Mouse (Mus musculus) kidney, embryonic 15.5 days (tissue): ENCODE results near the gene Ptpre. TPM values are rescaled to one million over a fixed set of nuclear protein-coding genes. Genes with fewer than 3 reads are reported as not detected.

Experiments
- ATAC-seq: fragments of 200-750 bp; cut with Nextera tagmentation; replicated peaks from 2 replicates; pipeline ENCODE4 v1.8.0; 2017; ENCODE audit warnings: moderate TSS enrichment; ENCODE audit not compliant: low FRiP score
- H3K27ac ChIP-seq: fragments of 300-500 bp; sonication (generic); 2 replicates; pipeline ENCODE4 v1.5.1; 2015; ENCODE audit warnings: mild to moderate bottlenecking, inconsistent platforms
- H3K27me3 ChIP-seq: fragments of 300-500 bp; sonication (generic); 2 replicates; pipeline ENCODE4 v1.6.1; 2015; ENCODE audit warnings: inconsistent platforms
- H3K36me3 ChIP-seq: fragments of 300-500 bp; sonication (generic); 2 replicates; pipeline ENCODE4 v1.6.1; 2015; ENCODE audit warnings: inconsistent platforms
- H3K4me1 ChIP-seq: fragments of 300-500 bp; sonication (generic); 2 replicates; pipeline ENCODE4 v1.6.1; 2015; ENCODE audit warnings: inconsistent platforms
- H3K4me2 ChIP-seq: fragments of 300-500 bp; sonication (generic); 2 replicates; pipeline ENCODE4 v1.6.1; 2015; ENCODE audit warnings: moderate library complexity, mild to moderate bottlenecking, inconsistent platforms
- H3K4me3 ChIP-seq: fragments of 300-500 bp; sonication (generic); replicated peaks from 2 replicates; pipeline ENCODE4 v1.5.1; 2015; ENCODE audit warnings: mild to moderate bottlenecking, inconsistent platforms
- H3K9ac ChIP-seq: fragments of 300-500 bp; sonication (generic); 2 replicates; pipeline ENCODE4 v1.6.1; 2015; ENCODE audit warnings: mild to moderate bottlenecking, inconsistent platforms
- H3K9me3 ChIP-seq: fragments of 300-500 bp; sonication (generic); replicated peaks from 2 replicates; pipeline ENCODE4 v1.6.1; 2016; ENCODE audit warnings: inconsistent platforms
- WGBS: fragments of 180-500 bp; shearing (Covaris S2); methylation state at CpG from one replicate; pipeline ENCODE4 v1.1.7; 2015; ENCODE audit warnings: mixed read lengths; 5-methylcytosine and 5-hydroxymethylcytosine counted together
- polyA plus RNA-seq: library from polyadenylated mRNA; unstranded; fragments of >200 nt; fragmentation: Nextera tagmentation; extraction: Ambion mirVana; gene quantifications from 2 replicates; pipeline ENCODE4 v1.2.1, GENCODE M21; 2015

Ptpre gene
- polyA plus RNA-seq, 1 experiment from 2014 or later = 1.6 TPM

GRCm38 (mm10) chr7:135537948-135538741, 864 bp downstream of the Ptpre start:
- H3K4me2 ChIP-seq = peak overlapping the region; percentile 100
- no peaks in the 10 kb centered on the region for H3K9me3 ChIP-seq
- 2% methylated on average over 71 of the region's 71 CpGs for WGBS
- H3K4me1 ChIP-seq = peaks cover 10% of the 10 kb centered on the region
- peak overlapping the region; percentile 68 for H3K4me3 ChIP-seq
- no peaks in the 10 kb centered on the region for H3K36me3 ChIP-seq
- peak overlapping the region; percentile 60 for H3K9ac ChIP-seq
- ATAC-seq = peak; percentile 61
- 0 out of 2 replicates have a peak overlapping the region, but pooled peaks have one; percentile 37 for H3K27ac ChIP-seq
- peaks cover 28% of the 10 kb centered on the region for H3K27me3 ChIP-seq

- peaks cover 28% of the 10 kb centered on the region for H3K27me3 ChIP-seq
- H3K9me3 ChIP-seq = no peaks in the 10 kb centered on the region
- 50% methylated on average over 2 of the region's 2 CpGs for whole genome bisulfite sequencing
- no peak overlapping the region for H3K4me2 ChIP-seq
- H3K27ac ChIP-seq = no peak overlapping the region
- H3K36me3 ChIP-seq = no peaks in the 10 kb centered on the region
- ATAC-seq = no peak
- no peak overlapping the region for H3K4me3 ChIP-seq
- H3K4me1 ChIP-seq = peaks cover 10% of the 10 kb centered on the region
- H3K9ac ChIP-seq = no peak overlapping the region
Observed at GRCm38 (mm10) chr7:135539429-135539828, 2.1 kb downstream of the Ptpre start.

DNA sequence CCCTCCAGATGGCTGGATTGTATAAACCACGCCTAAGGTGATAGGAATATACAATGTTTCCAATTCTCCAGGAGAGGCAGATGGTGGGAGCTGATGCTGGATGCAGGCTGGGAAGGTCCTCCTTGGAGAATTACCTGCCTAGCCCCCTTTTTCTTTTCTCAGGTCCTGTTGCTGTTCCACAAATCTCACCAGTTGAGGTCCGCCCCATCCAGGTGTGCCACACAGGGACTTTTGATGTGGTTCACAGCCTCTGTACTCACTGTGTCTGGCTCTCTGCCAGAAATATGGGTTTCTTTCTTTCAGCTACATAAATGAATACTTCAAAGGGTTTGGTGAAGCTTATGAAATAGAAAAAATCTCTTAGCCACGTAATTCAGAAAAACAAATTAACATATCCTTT, 5.0 kb downstream of the Ptpre start:
- H3K4me1 ChIP-seq = peaks cover 10% of the 10 kb centered on the region
- H3K4me3 ChIP-seq = no peak overlapping the region
- WGBS = 83% methylated on average over 3 of the region's 3 CpGs
- H3K36me3 ChIP-seq = no peaks in the 10 kb centered on the region
- H3K27me3 ChIP-seq = peaks cover 28% of the 10 kb centered on the region
- H3K4me2 ChIP-seq = no peak overlapping the region
- H3K27ac ChIP-seq = no peak overlapping the region
- ATAC-seq = no peak
- no peak overlapping the region for H3K9ac ChIP-seq
- H3K9me3 ChIP-seq = no peaks in the 10 kb centered on the region

- H3K27ac ChIP-seq = 0 out of 2 replicates have a peak overlapping the region, but pooled peaks have one; percentile 10
- H3K4me2 ChIP-seq = no peak overlapping the region
- H3K36me3 ChIP-seq = no peaks in the 10 kb centered on the region
- peaks cover 25% of the 10 kb centered on the region for H3K27me3 ChIP-seq
- peaks cover 6% of the 10 kb centered on the region for H3K4me1 ChIP-seq
- H3K9ac ChIP-seq = no peak overlapping the region
- no peak for ATAC-seq
- H3K4me3 ChIP-seq = no peak overlapping the region
- WGBS = 53% methylated on average over 3 of the region's 3 CpGs
- no peaks in the 10 kb centered on the region for H3K9me3 ChIP-seq
Observed at GRCm38 (mm10) chr7:135543033-135543432, 5.8 kb downstream of the Ptpre start.

DNA sequence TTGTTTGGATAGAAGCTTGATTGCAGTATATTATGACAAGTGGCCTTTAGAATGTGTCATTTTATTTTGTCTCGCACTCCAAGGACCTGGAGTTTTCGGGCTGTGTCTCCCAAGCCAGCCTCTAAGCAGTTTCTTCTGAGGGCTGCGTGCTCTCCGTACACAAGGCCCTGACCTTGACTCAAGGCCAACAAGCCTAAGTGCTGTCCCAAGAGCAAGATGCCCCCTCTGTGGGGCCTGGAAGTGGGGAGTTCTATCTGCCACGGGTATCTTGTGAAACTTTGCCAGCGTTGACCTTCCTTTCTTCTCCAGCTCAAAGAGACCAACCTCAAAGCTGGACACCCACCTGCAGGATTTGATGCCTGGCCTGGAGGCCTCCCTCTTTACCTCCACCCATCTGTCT, 7.0 kb downstream of the Ptpre start:
- Histone ChIP-seq H3K4me3 (no peak overlapping the region), H3K9me3 (no peaks in the 10 kb centered on the region), H3K27me3 (peaks cover 12% of the 10 kb centered on the region), H3K36me3 (no peaks in the 10 kb centered on the region), H3K27ac (no peak overlapping the region), H3K4me2 (no peak overlapping the region), H3K4me1 (no peaks in the 10 kb centered on the region), H3K9ac (no peak overlapping the region)
- no peak for ATAC-seq
- 89% methylated on average over 6 of the region's 6 CpGs for WGBS

GRCm38 (mm10) chr7:135545957-135546356, 8.7 kb downstream of the Ptpre start:
- Histone ChIP-seq H3K4me2 (no peak overlapping the region), H3K27ac (no peak overlapping the region), H3K9me3 (no peaks in the 10 kb centered on the region), H3K9ac (no peak overlapping the region), H3K36me3 (no peaks in the 10 kb centered on the region), H3K4me1 (no peaks in the 10 kb centered on the region), H3K4me3 (no peak overlapping the region), H3K27me3 (no peaks in the 10 kb centered on the region)
- 44% methylated on average over 7 of the region's 7 CpGs for WGBS
- ATAC-seq = no peak

- Histone ChIP-seq H3K27me3 (no peaks in the 10 kb centered on the region), H3K4me3 (no peak overlapping the region), H3K4me2 (no peak overlapping the region), H3K27ac (no peak overlapping the region), H3K9me3 (no peaks in the 10 kb centered on the region), H3K36me3 (no peaks in the 10 kb centered on the region), H3K9ac (no peak overlapping the region), H3K4me1 (no peaks in the 10 kb centered on the region)
- 63% methylated on average over 5 of the region's 5 CpGs for WGBS
- ATAC-seq = no peak
Observed at GRCm38 (mm10) chr7:135546530-135546929, 9.2 kb downstream of the Ptpre start.

DNA sequence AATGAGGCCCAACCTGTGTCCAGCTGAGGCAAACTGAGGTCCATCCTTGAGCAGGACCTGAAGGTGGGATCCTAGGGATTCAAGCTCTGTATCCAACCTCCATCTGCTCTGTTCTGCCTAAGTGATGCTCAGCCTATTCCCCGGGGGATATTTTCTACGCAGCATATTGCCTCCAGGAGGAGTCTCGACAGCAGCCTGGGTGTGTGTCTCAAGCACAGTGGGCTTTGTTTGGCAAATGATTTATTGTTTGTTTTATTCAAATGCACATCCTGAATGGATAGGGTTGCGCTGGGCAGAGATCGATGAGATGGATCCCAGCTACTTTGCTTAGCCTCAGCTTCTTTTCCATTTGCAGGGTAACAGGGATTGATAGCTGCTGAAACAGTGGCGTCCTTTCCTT, 11.2 kb downstream of the Ptpre start:
- no peak for ATAC-seq
- Histone ChIP-seq H3K4me3 (no peak overlapping the region), H3K4me1 (no peaks in the 10 kb centered on the region), H3K36me3 (no peaks in the 10 kb centered on the region), H3K27ac (no peak overlapping the region), H3K4me2 (no peak overlapping the region), H3K9ac (no peak overlapping the region), H3K9me3 (no peaks in the 10 kb centered on the region), H3K27me3 (no peaks in the 10 kb centered on the region)
- 57% methylated on average over 6 of the region's 6 CpGs for WGBS

DNA sequence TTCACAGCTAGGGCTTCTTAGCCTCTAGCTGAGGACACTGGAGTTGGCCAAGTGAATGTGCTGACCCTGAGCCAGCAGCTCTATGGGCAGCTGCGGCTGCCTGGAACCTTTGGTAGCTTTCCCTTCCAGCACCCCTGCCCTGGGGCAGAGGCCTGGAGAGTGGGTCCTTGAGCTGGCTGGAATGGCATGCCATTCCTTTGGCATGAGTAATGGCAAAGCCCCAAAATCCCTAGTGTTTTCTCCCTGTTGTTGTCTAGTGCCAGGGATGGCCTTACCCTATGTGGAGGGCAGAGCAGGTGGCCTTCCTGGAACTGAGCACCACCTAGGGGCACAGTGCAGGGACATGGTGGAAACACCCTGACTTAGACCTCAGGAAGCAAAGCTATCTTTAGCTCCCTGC, 14.3 kb downstream of the Ptpre start:
- no peak overlapping the region for H3K9ac ChIP-seq
- WGBS = 76% methylated on average over 1 of the region's 1 CpGs
- no peaks in the 10 kb centered on the region for H3K4me1 ChIP-seq
- H3K27ac ChIP-seq = no peak overlapping the region
- ATAC-seq = no peak
- H3K9me3 ChIP-seq = no peaks in the 10 kb centered on the region
- H3K4me3 ChIP-seq = no peak overlapping the region
- no peaks in the 10 kb centered on the region for H3K36me3 ChIP-seq
- H3K4me2 ChIP-seq = no peak overlapping the region
- no peaks in the 10 kb centered on the region for H3K27me3 ChIP-seq

DNA sequence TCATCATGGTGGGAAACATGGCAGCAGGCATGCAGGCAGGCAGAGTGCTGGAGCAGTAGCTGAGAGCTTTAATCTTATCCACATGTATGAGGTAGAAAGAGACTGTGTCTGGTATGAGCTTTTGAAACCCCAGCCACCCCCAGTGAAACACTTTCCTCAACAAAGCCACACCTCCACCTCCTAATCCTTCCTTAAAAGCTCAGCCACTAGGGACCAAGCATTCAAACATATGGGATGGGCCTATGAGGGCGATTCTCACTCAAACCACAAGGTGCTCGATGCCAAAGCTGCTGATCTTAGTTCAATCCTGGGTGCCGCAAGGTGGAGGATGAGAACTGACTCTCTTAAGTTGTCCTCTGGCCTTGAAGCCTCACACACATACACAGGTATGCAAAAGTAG, 16.3 kb downstream of the Ptpre start:
- no peak overlapping the region for H3K4me3 ChIP-seq
- no peak overlapping the region for H3K9ac ChIP-seq
- no peaks in the 10 kb centered on the region for H3K36me3 ChIP-seq
- no peak for ATAC-seq
- H3K4me2 ChIP-seq = no peak overlapping the region
- no peaks in the 10 kb centered on the region for H3K4me1 ChIP-seq
- no peaks in the 10 kb centered on the region for H3K9me3 ChIP-seq
- no peak overlapping the region for H3K27ac ChIP-seq
- 80% methylated on average over 3 of the region's 3 CpGs for WGBS
- no peaks in the 10 kb centered on the region for H3K27me3 ChIP-seq

DNA sequence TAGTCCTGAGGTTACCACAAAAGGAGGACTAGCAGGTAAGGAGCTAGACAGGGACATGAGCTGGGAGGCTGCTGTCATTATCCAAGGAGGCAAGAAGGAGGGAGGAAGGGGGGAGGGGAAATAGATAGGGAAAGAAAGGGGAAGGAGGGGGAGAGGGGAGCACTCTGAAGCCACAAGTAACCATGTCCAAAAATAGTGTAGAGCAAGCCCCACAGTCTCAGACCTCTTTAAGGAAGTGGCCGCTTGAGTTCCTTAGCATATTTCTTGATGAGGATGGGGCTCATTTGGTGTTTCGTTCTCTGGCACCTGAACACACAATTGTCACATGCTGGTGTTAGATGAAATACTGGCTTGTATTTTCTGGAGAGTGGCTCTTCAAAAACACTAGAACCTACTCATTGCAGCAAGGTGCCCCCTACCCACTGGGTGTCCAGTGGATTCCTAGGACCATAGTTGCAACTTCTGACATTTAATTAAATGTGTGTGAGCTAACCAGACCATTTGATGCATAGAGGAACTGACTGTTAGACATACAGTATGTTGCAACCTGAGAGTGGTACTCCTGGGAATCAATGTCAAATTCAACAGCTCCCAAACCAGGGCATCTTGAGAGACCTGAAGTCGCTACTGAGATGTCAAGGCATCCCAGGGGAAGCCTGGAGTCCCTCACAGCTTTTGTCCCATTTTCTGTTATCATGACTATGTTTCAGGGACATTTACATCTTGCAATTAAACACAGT, 19.6 kb downstream of the Ptpre start:
- Histone ChIP-seq H3K27ac (no peak overlapping the region), H3K4me3 (no peak overlapping the region), H3K36me3 (no peaks in the 10 kb centered on the region), H3K9me3 (no peaks in the 10 kb centered on the region), H3K4me2 (no peak overlapping the region), H3K4me1 (no peaks in the 10 kb centered on the region), H3K9ac (no peak overlapping the region), H3K27me3 (no peaks in the 10 kb centered on the region)
- ATAC-seq = no peak
- WGBS = 80% methylated on average over 3 of the region's 3 CpGs

- no peak for ATAC-seq
- 77% methylated on average over 1 of the region's 1 CpGs for WGBS
- no peaks in the 10 kb centered on the region for H3K27me3 ChIP-seq
Observed at GRCm38 (mm10) chr7:135560280-135560679, 23.0 kb downstream of the Ptpre start.

More at GRCm38 (mm10) chr7:135560280-135560679, 23.0 kb downstream of the Ptpre start:
- no peak overlapping the region for H3K27ac ChIP-seq
- no peak overlapping the region for H3K4me2 ChIP-seq
- no peaks in the 10 kb centered on the region for H3K9me3 ChIP-seq
- no peaks in the 10 kb centered on the region for H3K36me3 ChIP-seq
- H3K4me3 ChIP-seq = no peak overlapping the region
- no peaks in the 10 kb centered on the region for H3K4me1 ChIP-seq
- no peak overlapping the region for H3K9ac ChIP-seq
